Mouse (Mus musculus): ENCODE data around the gene Tuba1b. TPM values are rescaled to one million over a fixed set of nuclear protein-coding genes. Genes with fewer than 3 reads are reported as not detected.
A peak's percentile ranks its signal among the peaks of the same experiment; 100 is the strongest.

Tuba1b gene
- total and polyA plus RNA-seq, 3 experiments, result 1,149 to 2,960 (median 2,851) TPM

GRCm38 (mm10) chr15:98917538-98918498 lies 16.5 kb downstream of the Tuba1b start, which contains the start of gene Lmbr1l (continued):
- peak; percentile 84; the same call in 1 of the 2 replicates for TF ChIP-seq E2F4 (IDR thresholded peaks at IDR 0.05; ENCODE audit: insufficient replicate concordance, low read depth, low read length)
- no peak for TF ChIP-seq EP300 (IDR thresholded peaks at IDR 0.05; ENCODE audit: low read length)
- peak; percentile 76 for TF ChIP-seq NELFE (IDR thresholded peaks at IDR 0.05; ENCODE audit: low read depth, low read length)
- TF ChIP-seq SMC3 (IDR thresholded peaks at IDR 0.05; ENCODE audit: low read depth, low read length), result no peak
- TF ChIP-seq NRF1 (IDR thresholded peaks at IDR 0.05; ENCODE audit: low read depth, low read length), result peak; percentile 57; the same call in 1 of the 2 replicates
- TF ChIP-seq MYC (IDR thresholded peaks at IDR 0.05; ENCODE audit: low read depth, low read length), result peak; percentile 95
- peak; percentile 78 for TF ChIP-seq POLR2AphosphoS2 (IDR thresholded peaks at IDR 0.05; ENCODE audit: low read depth, low read length)
- TF ChIP-seq CTCF (conservative IDR thresholded peaks at IDR 0.05 in 1 of 2, IDR thresholded peaks at IDR 0.05 in 1 of 2; ENCODE audit: low read depth in 2 of 2, low read length in 2 of 2), result no peak
- no peak for TF ChIP-seq ZC3H11A (IDR thresholded peaks at IDR 0.05; ENCODE audit: low read depth, low read length)
- TF ChIP-seq MAX (IDR thresholded peaks at IDR 0.05; ENCODE audit: low read length), result peak; percentile 85

DNA sequence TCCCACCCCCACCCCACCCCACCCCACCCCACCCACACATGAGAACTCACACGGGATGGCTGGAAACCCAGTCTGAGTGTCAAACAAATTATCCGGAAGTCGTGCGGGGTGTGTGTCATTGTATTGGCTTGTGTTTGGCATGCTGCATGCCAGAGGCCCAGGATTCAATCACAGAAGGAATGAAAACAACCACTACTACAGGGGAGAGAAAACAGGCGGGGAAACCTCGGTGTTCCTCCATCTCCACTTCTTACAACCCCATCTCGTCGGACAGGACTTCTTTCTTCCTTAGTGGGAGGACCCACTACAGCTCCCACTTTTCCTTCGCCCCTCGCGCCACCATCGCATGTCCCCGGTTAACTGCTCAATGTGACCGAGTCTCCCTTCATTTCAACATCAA lies 17.3 kb downstream of the Tuba1b start:
- Histone ChIP-seq H3K36me3 (replicated peaks in 1 of 2; ENCODE audit: control insufficient read depth in 1 of 2, insufficient read depth in 1 of 2, low read length in 1 of 2) (peaks cover 14 to 32% of the 10 kb centered on the region in 2 experiments), H3K27me3 (replicated peaks) (no peaks in the 10 kb centered on the region), H3K79me2 (replicated peaks; ENCODE audit: control insufficient read depth, extremely low read depth, insufficient read depth, poor library complexity, severe bottlenecking) (peaks cover 12% of the 10 kb centered on the region; the same call in 1 of the 2 replicates), H3K4me1 (ENCODE audit: control insufficient read depth in 1 of 2, insufficient read depth in 2 of 2) (peaks cover 5 to 25% of the 10 kb centered on the region in 2 experiments), H3K27ac (ENCODE audit: insufficient read depth, low read depth) (0 out of 2 replicates have a peak overlapping the region, but pooled peaks have one; percentile 82), H3K9me3 (replicated peaks; ENCODE audit: low read length) (no peaks in the 10 kb centered on the region), H3K4me3 (replicated peaks in 1 of 3; ENCODE audit: low read depth in 2 of 3, low read length in 2 of 3, poor library complexity in 1 of 3) (peak overlapping the region; percentile 77 to 92 (median 86)), H3K9ac (ENCODE audit: insufficient read depth, low read depth) (peak overlapping the region; percentile 79), H3K4me2 (ENCODE audit: insufficient read depth, low read depth, poor library complexity, severe bottlenecking) (peak overlapping the region; percentile 48)
- dilution Hi-C loops (cut with MboI; ENCODE audit: extremely low pct_ligation_motif_present, extremely low pct_unique_long_range_greater_than_20kb, low sequenced_read_pairs), result no loop called here
- in situ Hi-C loops (cut with MboI; ENCODE audit: low pct_ligation_motif_present, low pct_unique_long_range_greater_than_20kb, low sequenced_read_pairs), result loop anchor here (5.0 kb wide), 1 partner anchor 1500 kb away; no protein-coding TSS in a partner anchor
- peak; percentile 51 for DNase-seq (ENCODE audit: extremely low read depth)
- TF ChIP-seq BHLHE40 (IDR thresholded peaks at IDR 0.05; ENCODE audit: low read depth, low read length), result peak; percentile 24; the same call in 1 of the 2 replicates
- TF ChIP-seq JUN (IDR thresholded peaks at IDR 0.05; ENCODE audit: insufficient read depth, low read depth, low read length), result no peak
- no peak for TF ChIP-seq ZMIZ1 (IDR thresholded peaks at IDR 0.05; ENCODE audit: low read depth, low read length)
- no peak for TF ChIP-seq NRF1 (IDR thresholded peaks at IDR 0.05; ENCODE audit: low read depth, low read length)
- no peak; the same call in 1 of the 2 replicates for TF ChIP-seq IRF4 (IDR thresholded peaks at IDR 0.05; ENCODE audit: low read depth, low read length)
- no peak for TF ChIP-seq JUND (conservative IDR thresholded peaks at IDR 0.05; ENCODE audit: low read depth, low read length)
- 0 out of 2 replicates have a peak, but pooled peaks have one; percentile 15 for TF ChIP-seq MYC (IDR thresholded peaks at IDR 0.05; ENCODE audit: low read depth, low read length)

All from CH12.LX (cell line).